Mouse (Mus musculus): ENCODE measurements around the gene Tac4.

GRCm38 (mm10) chr11:95259088-95259849, 2.1 kb upstream of the Tac4 start:
- TF ChIP-seq CTCF (conservative IDR thresholded peaks at IDR 0.05 in 1 of 2, IDR thresholded peaks at IDR 0.05 in 1 of 2; ENCODE audit: low read depth in 2 of 2, low read length in 2 of 2) (peak; percentile 86 to 100), CHD2 (IDR thresholded peaks at IDR 0.05; ENCODE audit: low read length) (peak; percentile 49), MAX (IDR thresholded peaks at IDR 0.05; ENCODE audit: low read length) (peak; percentile 69), ELF1 (IDR thresholded peaks at IDR 0.05; ENCODE audit: low read depth, low read length) (peak; percentile 44), POLR2A (IDR thresholded peaks at IDR 0.05; ENCODE audit: low read depth, low read length) (peak; percentile 88), MEF2A (IDR thresholded peaks at IDR 0.05; ENCODE audit: borderline replicate concordance, low read depth, low read length) (peak; percentile 71), TCF12 (IDR thresholded peaks at IDR 0.05; ENCODE audit: low read depth, low read length) (peak; percentile 84), POLR2AphosphoS2 (IDR thresholded peaks at IDR 0.05; ENCODE audit: low read depth, low read length) (no peak), HCFC1 (IDR thresholded peaks at IDR 0.05; ENCODE audit: low read depth, low read length) (peak; percentile 72), CHD1 (IDR thresholded peaks at IDR 0.05; ENCODE audit: low read depth, low read length) (0 out of 2 replicates have a peak, but pooled peaks have one; percentile 37), BHLHE40 (IDR thresholded peaks at IDR 0.05; ENCODE audit: low read depth, low read length) (peak; percentile 95)
